Mouse (Mus musculus) intestine, postnatal 0 days (tissue): ENCODE measurements around the gene Hbb-y. TPM values are rescaled to one million over a fixed set of nuclear protein-coding genes. Genes with fewer than 3 reads are reported as not detected.
"Not testable (repeated sequence)": the region's sequence is repeated elsewhere in the genome, so short reads cannot be mapped to it uniquely, and the experiment has no call there.

Source experiments
- ATAC-seq: fragments of 200-750 bp; cut with Nextera tagmentation; 2 replicates; pipeline ENCODE4 v1.8.0; 2017; ENCODE audit warnings: mild to moderate bottlenecking, moderate TSS enrichment, moderate library complexity
- H3K27ac ChIP-seq: fragments of 300-500 bp; sonication (generic); 2 replicates; pipeline ENCODE4 v1.5.1; 2014; ENCODE audit warnings: mild to moderate bottlenecking, low read depth, low read length, moderate library complexity
- H3K27me3 ChIP-seq: fragments of 300-500 bp; sonication (generic); replicated peaks from 2 replicates; pipeline ENCODE4 v1.6.1; 2014; ENCODE audit warnings: low read length, mixed read lengths; ENCODE audit not compliant: control insufficient read depth, insufficient read depth
- H3K36me3 ChIP-seq: fragments of 300-500 bp; sonication (generic); 2 replicates; pipeline ENCODE4 v1.6.1; 2014; ENCODE audit warnings: mild to moderate bottlenecking, moderate library complexity; ENCODE audit not compliant: control insufficient read depth, insufficient read depth
- H3K4me1 ChIP-seq: fragments of 300-500 bp; sonication (generic); replicated peaks from 2 replicates; pipeline ENCODE4 v1.6.1; 2014; ENCODE audit warnings: antibody characterized with exemption, low read length, mixed read lengths; ENCODE audit not compliant: control insufficient read depth, insufficient read depth
- H3K4me2 ChIP-seq: fragments of 300-500 bp; sonication (generic); replicated peaks from 2 replicates; pipeline ENCODE4 v1.6.1; 2014; ENCODE audit warnings: low read depth, mild to moderate bottlenecking, moderate library complexity
- H3K4me3 ChIP-seq: fragments of 300-500 bp; sonication (generic); 2 replicates; pipeline ENCODE4 v1.5.1; 2014; ENCODE audit warnings: low read depth, low read length
- H3K9ac ChIP-seq: fragments of 300-500 bp; sonication (generic); 2 replicates; pipeline ENCODE4 v1.6.1; 2014; ENCODE audit warnings: mild to moderate bottlenecking, low read depth, low read length
- H3K9me3 ChIP-seq: fragments of 300-500 bp; sonication (generic); 2 replicates; pipeline ENCODE4 v1.6.1; 2016; ENCODE audit warnings: mixed run types; ENCODE audit not compliant: control insufficient read depth
- CTCF ChIP-seq: sonication (generic); IDR thresholded peaks from 2 replicates; pipeline ENCODE4 v1.5.1; 2016; ENCODE audit warnings: low read depth, mild to moderate bottlenecking, control low read depth, antibody characterized with exemption, moderate library complexity
- WGBS: fragments of 180-500 bp; shearing (Covaris S2); extraction: QIAGEN DNeasy Blood & Tissue Kit; methylation state at CpG from one replicate; pipeline ENCODE4 v1.1.7; 2014; 5-methylcytosine and 5-hydroxymethylcytosine counted together
- polyA plus RNA-seq: library from polyadenylated mRNA; unstranded; fragments of >200 nt; fragmentation: Nextera tagmentation; extraction: Ambion mirVana; gene quantifications from 2 replicates; pipeline ENCODE4 v1.2.1, GENCODE M21; 2015

The Hbb-y gene
- polyA plus RNA-seq, 1 experiment from 2014 or later: 0.52 TPM

DNA sequence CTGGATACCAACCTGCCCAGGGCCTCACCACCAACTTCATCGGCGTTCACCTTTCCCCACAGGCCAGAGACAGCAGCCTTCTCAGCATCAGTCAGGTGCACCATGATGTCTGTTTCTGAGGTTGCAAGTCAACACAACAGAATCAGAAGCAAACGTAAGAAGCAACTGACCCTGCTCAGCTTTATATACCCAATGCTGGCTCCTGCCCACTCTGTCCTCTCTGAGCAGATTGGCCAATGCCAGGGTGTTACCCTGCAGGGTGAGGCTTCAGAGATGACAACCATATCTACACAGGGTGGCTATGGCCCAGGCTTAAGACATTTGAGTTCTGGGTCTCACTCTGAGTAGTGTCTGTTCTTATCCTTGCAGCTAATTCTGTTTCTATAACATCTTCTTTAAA is 39.2 kb downstream of the Hbb-y start, which contains the start of gene Hbb-bt:
Gene Hbb-bt, minus strand, starts transcription at position 231 of the 400 bp plus-strand sequence.
- WGBS: 87% methylated on average over 3 of the region's 3 CpGs
- no peak for ATAC-seq

DNA sequence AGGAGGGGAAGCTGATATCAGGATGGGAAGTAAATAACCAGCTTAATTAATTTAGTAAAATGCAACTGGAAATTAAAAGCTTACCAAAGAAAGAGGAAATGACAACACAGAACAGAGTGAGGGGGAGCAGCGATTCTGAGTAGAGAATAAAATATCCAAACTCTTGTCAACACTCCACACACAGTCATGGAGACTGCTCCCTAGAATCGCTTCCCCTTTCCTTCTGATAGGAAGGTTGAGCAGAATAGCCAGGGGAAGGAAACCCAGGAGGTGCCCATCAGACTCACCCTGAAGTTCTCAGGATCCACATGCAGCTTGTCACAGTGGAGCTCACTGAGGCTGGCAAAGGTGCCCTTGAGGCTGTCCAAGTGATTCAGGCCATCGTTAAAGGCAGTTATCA is 39.9 kb downstream of the Hbb-y start:
- not testable (repeated sequence) for H3K36me3 ChIP-seq, H3K27ac ChIP-seq, H3K9ac ChIP-seq, H3K9me3 ChIP-seq, ATAC-seq, H3K4me1 ChIP-seq, H3K4me3 ChIP-seq, H3K4me2 ChIP-seq, H3K27me3 ChIP-seq
- no CpG with 5 or more reads among the region's 3 CpGs for WGBS

More for the DNA sequence above, 39.2 kb downstream of the Hbb-y start, which contains the start of gene Hbb-bt:
- Histone ChIP-seq H3K36me3 (no peaks in the 10 kb centered on the region), H3K4me1 (no peaks in the 10 kb centered on the region), H3K27me3 (no peaks in the 10 kb centered on the region), H3K9ac (no peak within 1 kb of the TSS), H3K9me3 (no peaks in the 10 kb centered on the region), H3K4me2 (no peak within 1 kb of the TSS), H3K4me3 (no peak within 1 kb of the TSS), H3K27ac (no peak within 1 kb of the TSS)
- TF ChIP-seq CTCF: no peak

DNA sequence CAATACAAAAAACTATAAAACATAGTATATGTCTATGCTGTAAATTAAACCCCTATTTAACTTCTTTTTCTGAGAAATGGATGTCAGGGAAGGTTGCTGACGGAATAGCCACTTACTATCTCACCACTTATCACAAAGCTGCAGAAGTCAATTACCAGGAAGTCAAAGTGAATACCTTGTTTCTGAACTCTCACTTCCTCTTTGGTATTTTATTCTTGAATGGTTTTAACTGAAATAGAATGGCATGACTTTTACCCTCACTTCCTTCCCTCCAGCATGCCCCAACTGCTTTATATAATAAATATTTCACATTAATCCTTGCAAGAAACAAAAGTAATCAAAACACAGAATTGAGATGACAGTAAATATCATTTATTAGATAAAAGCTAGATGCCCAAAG is 40.8 kb downstream of the Hbb-y start:
- H3K9me3 ChIP-seq: no peaks in the 10 kb centered on the region
- no peak for ATAC-seq
- no peaks in the 10 kb centered on the region for H3K36me3 ChIP-seq
- WGBS: 29% methylated on average over 1 of the region's 1 CpGs
- no peaks in the 10 kb centered on the region for H3K27me3 ChIP-seq
- no peaks in the 10 kb centered on the region for H3K4me1 ChIP-seq
- no peak overlapping the region for H3K4me2 ChIP-seq
- H3K27ac ChIP-seq: no peak overlapping the region
- H3K9ac ChIP-seq: no peak overlapping the region
- TF ChIP-seq CTCF: no peak
- no peak overlapping the region for H3K4me3 ChIP-seq

DNA sequence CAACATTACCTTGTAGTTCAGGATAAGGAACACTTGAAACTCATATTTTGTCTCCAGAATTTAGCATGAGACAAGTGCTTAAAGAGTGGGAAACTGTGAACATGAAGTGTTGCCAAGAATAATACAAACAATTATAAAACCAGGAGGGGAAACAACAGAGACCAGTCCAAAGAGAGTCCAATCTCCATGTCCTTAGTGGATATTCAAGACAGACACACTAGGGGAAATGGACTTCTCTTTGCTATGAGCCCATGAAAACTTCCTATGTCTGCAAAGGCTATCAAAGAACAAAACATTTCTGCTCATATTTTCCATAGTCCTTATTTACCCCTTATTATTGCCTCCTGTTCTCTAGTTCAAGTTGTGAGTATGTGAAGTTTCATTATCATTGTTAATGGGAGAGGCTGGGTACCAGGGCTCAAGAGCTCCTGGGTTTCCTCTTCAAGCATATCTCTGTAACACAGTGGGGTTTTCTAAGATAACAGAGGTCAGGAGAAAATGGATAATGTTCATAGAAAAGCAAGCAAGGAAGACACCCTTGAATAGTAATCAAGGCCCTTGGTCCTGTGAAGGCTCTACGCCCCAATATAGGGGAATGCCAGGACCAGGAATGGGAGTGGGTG is 41.7 kb downstream of the Hbb-y start:
- H3K36me3 ChIP-seq: no peaks in the 10 kb centered on the region
- no peak overlapping the region for H3K4me2 ChIP-seq
- H3K9ac ChIP-seq: no peak overlapping the region
- 83% methylated on average over 1 of the region's 1 CpGs for WGBS
- no peaks in the 10 kb centered on the region for H3K9me3 ChIP-seq
- no peak for ATAC-seq
- no peak overlapping the region for H3K4me3 ChIP-seq
- H3K27me3 ChIP-seq: no peaks in the 10 kb centered on the region
- no peaks in the 10 kb centered on the region for H3K4me1 ChIP-seq
- no peak overlapping the region for H3K27ac ChIP-seq
- no peak for TF ChIP-seq CTCF

DNA sequence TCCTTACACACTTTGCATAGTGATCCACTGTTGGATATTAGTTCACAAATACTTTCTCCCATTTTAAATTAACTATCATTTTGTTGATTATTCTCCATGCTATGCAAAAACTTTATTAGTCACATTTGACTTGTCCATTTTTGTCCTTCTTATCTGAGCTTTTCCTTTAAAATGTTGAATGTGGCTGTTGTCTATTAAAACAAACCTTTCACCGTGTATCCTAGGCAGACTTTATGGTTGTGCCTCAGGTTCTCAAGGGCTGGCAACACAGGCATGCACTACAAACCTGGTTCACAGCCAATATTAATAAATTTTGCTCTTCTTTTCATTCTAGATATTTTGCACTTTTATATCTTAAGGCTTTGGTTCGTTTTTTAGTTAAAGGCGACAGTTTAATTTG is 42.3 kb downstream of the Hbb-y start:
- H3K36me3 ChIP-seq: no peaks in the 10 kb centered on the region
- H3K9me3 ChIP-seq: no peaks in the 10 kb centered on the region
- WGBS: 75% methylated on average over 3 of the region's 3 CpGs
- TF ChIP-seq CTCF: no peak
- H3K27ac ChIP-seq: no peak overlapping the region
- no peak for ATAC-seq
- no peak overlapping the region for H3K9ac ChIP-seq
- H3K4me1 ChIP-seq: no peaks in the 10 kb centered on the region
- H3K4me3 ChIP-seq: no peak overlapping the region
- H3K27me3 ChIP-seq: no peaks in the 10 kb centered on the region
- H3K4me2 ChIP-seq: no peak overlapping the region

DNA sequence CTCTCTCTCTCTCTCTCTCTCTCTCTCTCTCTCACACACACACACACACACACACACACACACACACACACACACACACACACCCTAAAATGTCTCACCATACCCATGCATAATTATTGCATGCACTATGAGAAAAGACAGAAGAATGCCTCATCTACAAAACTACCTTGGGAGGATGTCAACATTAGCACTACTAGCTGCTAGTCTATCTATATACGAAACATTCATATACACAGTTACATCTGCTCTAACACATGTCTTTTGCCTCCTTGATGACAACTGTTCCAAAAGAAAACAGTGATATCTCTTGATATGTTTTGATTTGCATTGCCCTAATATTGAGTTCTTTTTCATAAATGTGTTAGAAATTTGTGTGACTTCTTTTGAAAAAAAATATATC is 42.7 kb downstream of the Hbb-y start:
- no peak for ATAC-seq
- H3K36me3 ChIP-seq: no peaks in the 10 kb centered on the region
- H3K27ac ChIP-seq: no peak overlapping the region
- H3K4me3 ChIP-seq: no peak overlapping the region
- H3K9me3 ChIP-seq: no peaks in the 10 kb centered on the region
- H3K27me3 ChIP-seq: no peaks in the 10 kb centered on the region
- H3K4me1 ChIP-seq: no peaks in the 10 kb centered on the region
- H3K4me2 ChIP-seq: no peak overlapping the region
- no peak overlapping the region for H3K9ac ChIP-seq
- no peak for TF ChIP-seq CTCF
- WGBS: 83% methylated on average over 1 of the region's 1 CpGs

DNA sequence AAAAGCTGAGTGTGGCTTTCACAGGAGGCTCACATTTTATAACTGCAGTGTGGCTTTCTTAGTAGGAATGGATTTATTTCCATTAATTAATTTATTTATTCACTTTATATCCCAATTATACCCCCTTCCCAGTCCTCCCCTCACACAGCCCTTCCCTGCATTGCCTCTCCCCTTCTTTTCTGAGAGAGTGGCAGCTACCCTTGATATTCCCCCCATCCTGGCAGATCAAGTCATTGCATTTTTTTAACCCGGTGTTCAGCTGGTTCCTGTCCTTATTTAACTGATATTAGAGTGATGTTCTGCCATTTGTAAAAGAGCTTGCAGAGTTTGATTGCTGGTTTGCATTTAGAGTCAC is 43.2 kb downstream of the Hbb-y start:
- Histone ChIP-seq H3K4me3 (no peak overlapping the region), H3K4me2 (no peak overlapping the region), H3K9me3 (no peaks in the 10 kb centered on the region), H3K4me1 (no peaks in the 10 kb centered on the region), H3K36me3 (no peaks in the 10 kb centered on the region), H3K27ac (no peak overlapping the region), H3K27me3 (no peaks in the 10 kb centered on the region), H3K9ac (no peak overlapping the region)
- 74% methylated on average over 1 of the region's 1 CpGs for WGBS
- no peak for ATAC-seq
- TF ChIP-seq CTCF: no peak
